Mouse (Mus musculus): Measurements from ENCODE around the gene Cd28.

- TF ChIP-seq CTCF (conservative IDR thresholded peaks at IDR 0.05 in 1 of 2, IDR thresholded peaks at IDR 0.05 in 1 of 2; ENCODE audit: low read depth in 2 of 2, low read length in 2 of 2) (no peak), ETS1 (conservative IDR thresholded peaks at IDR 0.05; ENCODE audit: low read depth, low read length) (no peak), EP300 (IDR thresholded peaks at IDR 0.05; ENCODE audit: low read length) (no peak), E2F4 (IDR thresholded peaks at IDR 0.05; ENCODE audit: insufficient replicate concordance, low read depth, low read length) (no peak), POLR2A (IDR thresholded peaks at IDR 0.05; ENCODE audit: low read depth, low read length) (no peak), ZC3H11A (IDR thresholded peaks at IDR 0.05; ENCODE audit: low read depth, low read length) (no peak), MAX (IDR thresholded peaks at IDR 0.05; ENCODE audit: low read length) (no peak), MEF2A (IDR thresholded peaks at IDR 0.05; ENCODE audit: borderline replicate concordance, low read depth, low read length) (no peak), TCF12 (IDR thresholded peaks at IDR 0.05; ENCODE audit: low read depth, low read length) (no peak), ZNF384 (IDR thresholded peaks at IDR 0.05; ENCODE audit: low read depth, low read length) (no peak), JUND (conservative IDR thresholded peaks at IDR 0.05; ENCODE audit: low read depth, low read length) (no peak), MXI1 (IDR thresholded peaks at IDR 0.05; ENCODE audit: low read depth, low read length) (no peak), IRF4 (IDR thresholded peaks at IDR 0.05; ENCODE audit: low read depth, low read length) (no peak), MYC (IDR thresholded peaks at IDR 0.05; ENCODE audit: low read depth, low read length) (no peak)
Observed at GRCm38 (mm10) chr1:60713238-60713637, 3.4 kb upstream of the Cd28 start.
